Mouse (Mus musculus) heart, postnatal 0 days (tissue): ENCODE data around the gene Zmym2.

Source experiments
- CTCF ChIP-seq: IDR thresholded peaks from 2 replicates; pipeline ENCODE4 v1.5.1; 2016; ENCODE audit warnings: antibody characterized with exemption, control low read depth, low read depth
- EP300 ChIP-seq: IDR thresholded peaks from 2 replicates; pipeline ENCODE4 v1.6.1; 2016; ENCODE audit warnings: antibody characterized with exemption, low read depth

GRCm38 (mm10) chr14:56883431-56883830 is 3.0 kb upstream of the Zmym2 start:
- TF ChIP-seq CTCF (no peak), EP300 (no peak)
